Mouse (Mus musculus) small intestine, adult 2 months (tissue): ENCODE results near the gene Ebi3. TPM values are rescaled to one million over a fixed set of nuclear protein-coding genes. Genes with fewer than 3 reads are reported as not detected.

Experiments
- H3K27ac ChIP-seq: fragments of 200-500 bp; 2 replicates; pipeline ENCODE4 v1.5.1; 2012; ENCODE audit warnings: low read depth, low read length, control low read depth, inconsistent platforms; ENCODE audit not compliant: insufficient read depth
- H3K27me3 ChIP-seq: fragments of 200-500 bp; 2 replicates; pipeline ENCODE4 v1.6.1; 2012; ENCODE audit warnings: mild to moderate bottlenecking, moderate library complexity, low read length, inconsistent platforms; ENCODE audit not compliant: control insufficient read depth, insufficient read depth
- H3K36me3 ChIP-seq: fragments of 200-500 bp; 2 replicates; pipeline ENCODE4 v1.6.1; 2012; ENCODE audit warnings: mild to moderate bottlenecking, low read length, control low read depth, inconsistent platforms; ENCODE audit not compliant: control insufficient read depth, insufficient read depth
- H3K4me1 ChIP-seq: fragments of 200-500 bp; 2 replicates; pipeline ENCODE4 v1.6.1; 2012; ENCODE audit warnings: low read length, inconsistent platforms, mixed read lengths; ENCODE audit not compliant: control insufficient read depth, insufficient read depth, insufficient read length
- H3K4me3 ChIP-seq: fragments of 200-500 bp; 2 replicates; pipeline ENCODE4 v1.5.1; 2012; ENCODE audit warnings: low read depth, mild to moderate bottlenecking, control low read depth, inconsistent platforms, low read length, moderate library complexity
- CTCF ChIP-seq: fragments of 200-500 bp; IDR thresholded peaks from 2 replicates; pipeline ENCODE4 v1.5.1; 2012; ENCODE audit warnings: low read depth, mild to moderate bottlenecking, control low read depth, inconsistent platforms, low read length, moderate library complexity, mixed read lengths; ENCODE audit not compliant: insufficient replicate concordance, insufficient read length; ENCODE audit errors: extremely low read depth
- POLR2A ChIP-seq: fragments of 200-500 bp; IDR thresholded peaks from 2 replicates; pipeline ENCODE4 v1.6.1; 2012; ENCODE audit warnings: low read depth, mild to moderate bottlenecking, control low read depth, inconsistent platforms, low read length, moderate library complexity
- WGBS: fragments of 180-500 bp; shearing (Covaris S2); methylation state at CpG from one replicate; pipeline ENCODE4 v1.1.7; 2018; 5-methylcytosine and 5-hydroxymethylcytosine counted together
- polyA plus RNA-seq: library from polyadenylated mRNA; depleted of rRNA; stranded (reverse); fragments of >200 nt; gene quantifications from 2 replicates; pipeline ENCODE4 v1.2.3, GENCODE M21; 2012

Gene Ebi3
- polyA plus RNA-seq, 1 experiment, result 7.5 TPM

DNA sequence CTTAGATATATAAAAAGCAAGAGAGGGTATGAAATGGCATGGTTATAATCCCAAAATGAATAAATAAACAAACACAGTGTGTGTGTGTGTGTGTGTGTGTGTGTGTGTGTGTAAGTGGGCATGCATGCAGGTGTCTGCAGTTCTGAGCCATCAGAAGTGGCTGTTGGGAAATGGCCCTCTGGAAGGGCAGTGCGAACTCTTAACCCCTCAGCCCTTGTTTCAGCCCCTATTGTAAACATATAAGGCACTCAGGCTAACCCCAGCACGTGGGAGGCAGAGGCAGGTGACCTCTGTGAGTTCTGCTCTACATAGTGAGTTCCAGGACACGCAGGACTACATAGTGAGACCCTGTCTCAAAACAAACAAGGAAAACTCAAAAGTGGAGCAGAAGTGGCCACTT is 24.9 kb downstream of the Ebi3 start:
- Histone ChIP-seq H3K4me3 (no peak overlapping the region), H3K27ac (peak overlapping the region; percentile 75; the same call in 1 of the 2 replicates), H3K4me1 (peaks cover 12% of the 10 kb centered on the region), H3K27me3 (no peaks in the 10 kb centered on the region), H3K36me3 (no peaks in the 10 kb centered on the region)
- TF ChIP-seq CTCF (no peak), POLR2A (no peak)
- whole genome bisulfite sequencing, result 66% methylated on average over 3 of the region's 3 CpGs

DNA sequence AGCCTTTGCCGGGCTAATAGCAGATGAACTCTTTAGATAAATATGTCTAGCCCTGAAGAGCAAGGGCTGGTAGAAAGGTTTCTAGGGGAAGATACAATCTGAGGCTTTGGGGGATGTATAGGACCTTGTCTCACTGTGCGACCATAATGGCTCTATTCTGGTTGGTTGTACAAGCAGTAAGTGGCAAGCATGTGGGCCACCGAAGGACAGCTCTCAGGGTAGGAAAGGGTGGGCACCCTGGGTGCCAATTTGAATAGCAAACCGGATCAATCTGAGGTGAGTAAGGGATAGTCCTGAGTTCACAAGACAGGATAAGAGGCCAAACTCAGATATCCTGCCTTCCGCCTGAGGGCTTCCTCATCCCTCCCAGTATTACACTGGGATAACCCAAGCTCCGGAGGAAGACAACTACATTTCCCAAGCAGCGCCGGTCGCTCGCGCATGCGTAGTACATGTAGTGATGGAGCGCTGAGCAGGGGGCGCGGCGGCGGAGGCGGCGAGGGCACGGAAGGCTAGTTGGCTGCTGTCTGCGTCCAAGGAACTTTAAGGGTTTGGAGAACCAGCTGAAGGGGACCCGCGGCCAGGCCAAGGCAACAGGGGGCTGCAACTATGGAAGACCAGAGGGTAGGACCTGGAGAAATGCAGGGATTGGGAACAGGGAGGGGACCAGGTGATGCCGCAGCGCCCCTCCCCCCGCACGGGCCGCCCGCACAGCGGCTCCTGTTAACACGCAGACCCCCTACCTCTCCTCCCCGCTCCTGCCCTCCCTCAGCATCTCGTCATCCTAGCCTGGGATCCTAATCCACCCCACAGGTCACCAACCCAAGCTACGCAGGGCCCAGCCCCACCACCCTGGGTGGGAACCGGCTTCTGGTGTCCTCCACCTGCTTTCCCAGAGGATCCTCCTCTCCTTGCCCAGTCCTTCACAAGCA is 33.9 kb downstream of the Ebi3 start, which contains the start of gene Fsd1:
Gene Fsd1, plus strand, starts transcription at position 480 of the 932 bp plus-strand sequence.
- Histone ChIP-seq H3K4me1 (peaks cover 10% of the 10 kb centered on the region; the same call in 1 of the 2 replicates), H3K27ac (no peak within 1 kb of the TSS), H3K36me3 (no peaks in the 10 kb centered on the region), H3K4me3 (peak within 1 kb of the TSS; percentile 34), H3K27me3 (peaks cover 3% of the 10 kb centered on the region; the same call in 1 of the 2 replicates)
- WGBS, result 12% methylated on average over 33 of the region's 35 CpGs
- no peak for TF ChIP-seq POLR2A
- TF ChIP-seq CTCF, result no peak

DNA sequence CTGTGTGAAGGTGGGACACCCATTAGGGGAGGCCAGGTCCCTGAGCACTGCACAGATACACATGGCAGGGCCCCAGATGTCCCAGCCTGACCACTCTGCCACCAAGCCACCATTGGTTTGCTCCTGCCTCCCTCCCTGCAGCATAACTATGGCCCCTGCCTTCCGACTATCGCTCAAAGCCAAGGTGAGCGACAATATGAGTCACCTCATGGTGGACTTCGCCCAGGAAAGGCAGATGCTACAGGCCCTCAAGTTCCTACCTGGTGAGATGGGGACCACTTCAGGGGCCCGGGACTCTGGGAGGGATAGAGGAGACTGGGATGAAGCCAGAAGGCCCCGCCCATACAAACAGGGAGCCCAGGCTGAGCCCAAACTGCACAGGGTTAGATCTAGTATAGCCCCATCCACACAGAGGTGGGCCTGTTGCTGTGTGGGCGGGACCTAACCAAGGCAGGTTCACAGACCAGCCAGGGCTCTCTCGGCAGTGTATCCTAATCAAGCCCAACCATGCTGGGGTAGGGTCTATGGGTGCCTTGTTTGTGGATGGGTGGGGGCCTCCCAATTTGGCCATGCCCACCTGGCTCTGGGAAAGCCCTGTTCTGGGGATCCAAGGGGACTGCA is 37.9 kb downstream of the Ebi3 start:
- Histone ChIP-seq H3K4me3 (no peak overlapping the region), H3K4me1 (peaks cover 17% of the 10 kb centered on the region), H3K36me3 (peaks cover 4% of the 10 kb centered on the region), H3K27me3 (peaks cover 3% of the 10 kb centered on the region; the same call in 1 of the 2 replicates), H3K27ac (no peak overlapping the region)
- 48% methylated on average over 8 of the region's 8 CpGs for WGBS
- TF ChIP-seq CTCF (no peak), POLR2A (no peak)

DNA sequence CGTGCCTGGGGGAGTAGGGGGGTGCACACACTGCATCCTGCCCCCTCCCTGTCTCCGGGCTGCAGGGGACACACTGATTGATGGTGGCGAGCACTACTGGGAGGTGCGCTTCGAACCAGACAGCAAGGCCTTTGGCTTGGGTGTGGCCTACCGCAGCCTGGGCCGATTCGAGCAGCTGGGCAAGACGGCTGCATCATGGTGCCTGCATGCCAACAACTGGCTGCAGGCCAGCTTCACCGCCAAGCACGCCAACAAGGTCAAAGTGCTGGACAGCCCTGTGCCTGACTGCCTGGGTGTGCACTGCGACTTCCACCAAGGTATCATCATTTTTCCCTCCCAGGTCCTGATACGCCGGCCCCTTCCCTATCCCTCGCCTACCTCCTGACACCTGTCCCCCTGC is 43.6 kb downstream of the Ebi3 start:
- Histone ChIP-seq H3K36me3 (peaks cover 33% of the 10 kb centered on the region), H3K4me3 (no peak overlapping the region), H3K27me3 (no peaks in the 10 kb centered on the region), H3K27ac (peak overlapping the region; percentile 70), H3K4me1 (peaks cover 20% of the 10 kb centered on the region)
- TF ChIP-seq POLR2A (no peak), CTCF (no peak)
- 19% methylated on average over 15 of the region's 15 CpGs for WGBS

DNA sequence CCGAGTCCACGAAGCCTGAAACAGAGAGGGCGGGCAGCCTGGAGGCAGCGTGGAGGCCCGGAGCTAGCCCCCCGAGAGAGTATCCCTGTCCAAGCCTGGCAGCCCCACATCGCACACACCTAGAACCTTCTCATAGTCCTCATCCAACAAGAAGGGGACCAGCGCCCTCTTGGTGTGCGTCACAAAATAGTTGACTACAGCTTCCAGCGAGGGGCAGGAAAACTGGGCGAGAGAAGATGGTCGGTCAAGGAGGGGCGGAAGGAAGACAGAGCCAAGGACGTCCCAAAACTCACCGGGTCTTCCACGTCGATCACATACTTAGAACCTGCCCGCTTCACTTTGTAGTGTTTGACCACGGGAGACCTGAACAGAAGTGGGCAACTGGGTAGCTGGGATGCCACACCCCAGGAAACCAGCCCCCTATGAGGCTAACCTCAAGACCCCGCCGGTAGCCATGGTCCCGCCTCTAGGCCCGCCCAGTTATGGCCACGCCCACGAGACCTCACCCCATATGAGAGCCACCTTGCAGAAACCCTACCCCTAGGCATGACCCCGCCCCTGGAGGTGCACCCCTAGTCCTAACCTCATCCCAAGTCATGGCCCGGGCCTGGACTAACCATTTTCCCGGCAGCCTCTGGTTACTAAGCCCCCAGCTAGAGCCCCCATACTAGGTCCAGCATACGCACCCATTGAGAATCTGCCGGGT is 47.5 kb downstream of the Ebi3 start:
- no peak overlapping the region for H3K27ac ChIP-seq
- no peak overlapping the region for H3K4me3 ChIP-seq
- peaks cover 47% of the 10 kb centered on the region for H3K36me3 ChIP-seq
- H3K27me3 ChIP-seq, result no peaks in the 10 kb centered on the region
- WGBS, result 66% methylated on average over 30 of the region's 30 CpGs
- TF ChIP-seq POLR2A, result no peak
- no peak for TF ChIP-seq CTCF
- peaks cover 23% of the 10 kb centered on the region for H3K4me1 ChIP-seq

DNA sequence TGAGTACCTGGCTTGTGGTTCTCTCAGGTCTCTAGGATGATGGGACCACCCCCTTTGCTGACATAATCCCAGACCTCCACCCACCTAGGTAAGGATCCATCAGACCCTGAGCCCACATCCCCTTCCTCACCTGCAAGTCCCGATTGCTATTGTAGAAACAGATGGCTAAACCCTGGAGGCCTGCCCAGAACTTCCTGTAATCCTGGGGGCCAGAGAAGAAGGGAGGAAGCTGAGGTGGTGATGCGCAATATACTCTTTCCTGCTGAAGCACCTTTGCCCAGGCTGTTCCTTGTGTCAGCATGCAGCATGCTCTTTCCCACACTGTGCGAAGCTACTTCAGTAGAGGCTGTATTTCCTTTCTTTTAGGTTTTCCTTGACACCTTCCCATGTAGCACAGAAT is 50.6 kb downstream of the Ebi3 start:
- Histone ChIP-seq H3K4me1 (peaks cover 6% of the 10 kb centered on the region; the same call in 1 of the 2 replicates), H3K27me3 (no peaks in the 10 kb centered on the region), H3K36me3 (peaks cover 35% of the 10 kb centered on the region), H3K27ac (no peak overlapping the region), H3K4me3 (no peak overlapping the region)
- WGBS, result 82% methylated on average over 3 of the region's 3 CpGs
- no peak for TF ChIP-seq CTCF
- TF ChIP-seq POLR2A, result no peak
